Mouse (Mus musculus) erythroblast, embryonic 14.5 days (primary cell): Measurements from ENCODE around the gene Akain1.

Experiments
- GATA1 ChIP-seq: IDR thresholded peaks from 2 replicates; pipeline ENCODE4 v1.6.1; 2012; ENCODE audit warnings: low read length, inconsistent platforms, mixed read lengths
- TAL1 ChIP-seq: IDR thresholded peaks from 3 replicates; pipeline ENCODE4 v1.6.1; 2012; ENCODE audit warnings: low read length, inconsistent platforms, mixed read lengths

- no peak for TF ChIP-seq GATA1
- TF ChIP-seq TAL1, result no peak
Observed at GRCm38 (mm10) chr17:69531472-69531871, 92.3 kb downstream of the Akain1 start.
